Mouse (Mus musculus) liver, postnatal 0 days (tissue): Measurements from ENCODE around the gene Cdkl2. TPM values are rescaled to one million over a fixed set of nuclear protein-coding genes. Genes with fewer than 3 reads are reported as not detected.
A peak's percentile ranks its signal among the peaks of the same experiment; 100 is the strongest.

Experiments
- ATAC-seq: fragments of 200-750 bp; cut with Nextera tagmentation; 2 replicates; pipeline ENCODE4 v1.8.0; 2017; ENCODE audit warnings: mild to moderate bottlenecking, moderate library complexity
- DNase-seq: peaks from one replicate; pipeline ENCODE4 v3.0.0-alpha.2; 2016
- H3K27ac ChIP-seq: fragments of 300-500 bp; sonication (generic); 2 replicates; pipeline ENCODE4 v1.5.1; 2014; ENCODE audit warnings: antibody characterized with exemption, moderate library complexity, mild to moderate bottlenecking, low read depth
- H3K27me3 ChIP-seq: fragments of 300-500 bp; sonication (generic); 2 replicates; pipeline ENCODE4 v1.6.1; 2014; ENCODE audit warnings: low read length, control low read depth, mixed read lengths; ENCODE audit not compliant: insufficient read depth
- H3K36me3 ChIP-seq: fragments of 300-500 bp; sonication (generic); replicated peaks from 2 replicates; pipeline ENCODE4 v1.6.1; 2014; ENCODE audit warnings: mild to moderate bottlenecking, control low read depth, low read length, moderate library complexity, mixed read lengths; ENCODE audit not compliant: insufficient read depth
- H3K4me1 ChIP-seq: fragments of 300-500 bp; sonication (generic); 2 replicates; pipeline ENCODE4 v1.6.1; 2014; ENCODE audit warnings: antibody characterized with exemption, mild to moderate bottlenecking, control low read depth; ENCODE audit not compliant: insufficient read depth
- H3K4me2 ChIP-seq: fragments of 300-500 bp; sonication (generic); 2 replicates; pipeline ENCODE4 v1.6.1; 2014; ENCODE audit warnings: low read depth, mild to moderate bottlenecking, low read length, moderate library complexity, mixed read lengths
- H3K4me3 ChIP-seq: fragments of 300-500 bp; sonication (generic); 2 replicates; pipeline ENCODE4 v1.5.1; 2014; ENCODE audit warnings: low read depth, low read length
- H3K9ac ChIP-seq: fragments of 300-500 bp; sonication (generic); replicated peaks from 2 replicates; pipeline ENCODE4 v1.6.1; 2014; ENCODE audit warnings: mild to moderate bottlenecking, moderate library complexity
- H3K9me3 ChIP-seq: fragments of 300-500 bp; sonication (generic); 2 replicates; pipeline ENCODE4 v1.6.1; 2016; ENCODE audit warnings: mild to moderate bottlenecking, control low read depth, low read length, mixed read lengths
- CTCF ChIP-seq: sonication (generic); IDR thresholded peaks from 2 replicates; pipeline ENCODE4 v1.5.1; 2016; ENCODE audit warnings: antibody characterized with exemption, low read depth
- EP300 ChIP-seq: IDR thresholded peaks from 2 replicates; pipeline ENCODE4 v1.6.1; 2016; ENCODE audit warnings: antibody characterized with exemption, low read depth, mild to moderate bottlenecking
- WGBS: fragments of 180-500 bp; shearing (Covaris S2); extraction: QIAGEN DNeasy Blood & Tissue Kit; methylation state at CpG from one replicate; pipeline ENCODE4 v1.1.7; 2014; ENCODE audit not compliant: insufficient replicate concordance; 5-methylcytosine and 5-hydroxymethylcytosine counted together
- polyA plus RNA-seq: library from polyadenylated mRNA; unstranded; fragments of >200 nt; fragmentation: Nextera tagmentation; extraction: Ambion mirVana; gene quantifications from 2 replicates; pipeline ENCODE4 v1.2.1, GENCODE M21; 2015

Gene Cdkl2
- polyA plus RNA-seq, 1 experiment from 2014 or later = 0.73 TPM

- peaks cover 49% of the 10 kb centered on the region for H3K36me3 ChIP-seq
- H3K4me2 ChIP-seq = no peak overlapping the region
- H3K9ac ChIP-seq = no peak overlapping the region
- 72% methylated on average over 6 of the region's 6 CpGs for WGBS
- DNase-seq (no peak), ATAC-seq (peak; percentile 59; the same call in 1 of the 2 replicates)
- 0 out of 2 replicates have a peak overlapping the region, but pooled peaks have one; percentile 12 for H3K27ac ChIP-seq
- TF ChIP-seq CTCF (no peak), EP300 (no peak)
- no peaks in the 10 kb centered on the region for H3K9me3 ChIP-seq
- no peaks in the 10 kb centered on the region for H3K4me1 ChIP-seq
- no peaks in the 10 kb centered on the region for H3K27me3 ChIP-seq
- no peak overlapping the region for H3K4me3 ChIP-seq
Observed at GRCm38 (mm10) chr5:92052866-92053265, 9.2 kb upstream of the Cdkl2 start.

GRCm38 (mm10) chr5:92050419-92050818 is 6.7 kb upstream of the Cdkl2 start:
- no peak for TF ChIP-seq CTCF
- no peak for TF ChIP-seq EP300
- ATAC-seq = no peak
- 81% methylated on average over 3 of the region's 3 CpGs for WGBS

GRCm38 (mm10) chr5:92042377-92043348 is 1.0 kb downstream of the Cdkl2 start:
- peak overlapping the region; percentile 66 for H3K9ac ChIP-seq
- peak; percentile 97 for DNase-seq
- peak overlapping the region; percentile 91 for H3K4me2 ChIP-seq
- H3K4me1 ChIP-seq = peaks cover 7% of the 10 kb centered on the region; the same call in 1 of the 2 replicates
- no peaks in the 10 kb centered on the region for H3K9me3 ChIP-seq
- peak; percentile 100 for ATAC-seq
- H3K4me3 ChIP-seq = peak overlapping the region; percentile 72
- TF ChIP-seq CTCF (0 out of 2 replicates have a peak, but pooled peaks have one; percentile 1), EP300 (no peak)
- H3K36me3 ChIP-seq = no peaks in the 10 kb centered on the region
- peaks cover 5% of the 10 kb centered on the region; the same call in 1 of the 2 replicates for H3K27me3 ChIP-seq
- under 1% methylated on average over 68 of the region's 68 CpGs for WGBS
- peak overlapping the region; percentile 73 for H3K27ac ChIP-seq

More at GRCm38 (mm10) chr5:92050419-92050818, 6.7 kb upstream of the Cdkl2 start:
- Histone ChIP-seq H3K27me3 (no peaks in the 10 kb centered on the region), H3K4me2 (no peak overlapping the region), H3K27ac (no peak overlapping the region), H3K4me1 (no peaks in the 10 kb centered on the region), H3K9me3 (no peaks in the 10 kb centered on the region), H3K9ac (no peak overlapping the region), H3K4me3 (no peak overlapping the region), H3K36me3 (peaks cover 29% of the 10 kb centered on the region)
- no peak for DNase-seq

- DNase-seq = no peak
- ATAC-seq = no peak
- no peak overlapping the region for H3K9ac ChIP-seq
- no peaks in the 10 kb centered on the region for H3K36me3 ChIP-seq
- H3K27ac ChIP-seq = no peak overlapping the region
- H3K4me3 ChIP-seq = no peak overlapping the region
- no peak overlapping the region for H3K4me2 ChIP-seq
- TF ChIP-seq CTCF (no peak), EP300 (no peak)
- H3K4me1 ChIP-seq = no peaks in the 10 kb centered on the region
- H3K27me3 ChIP-seq = no peaks in the 10 kb centered on the region
- WGBS = 19% methylated on average over 2 of the region's 2 CpGs
- H3K9me3 ChIP-seq = no peaks in the 10 kb centered on the region
Observed at GRCm38 (mm10) chr5:92019960-92020359, 23.7 kb downstream of the Cdkl2 start.

- no peak for TF ChIP-seq CTCF
- TF ChIP-seq EP300 = no peak
- ATAC-seq = no peak
- DNase-seq = no peak
- Histone ChIP-seq H3K4me3 (no peak overlapping the region), H3K36me3 (no peaks in the 10 kb centered on the region), H3K27ac (no peak overlapping the region), H3K9ac (no peak overlapping the region), H3K9me3 (no peaks in the 10 kb centered on the region), H3K27me3 (no peaks in the 10 kb centered on the region), H3K4me1 (no peaks in the 10 kb centered on the region), H3K4me2 (no peak overlapping the region)
- WGBS = 54% methylated on average over 7 of the region's 7 CpGs
Observed at GRCm38 (mm10) chr5:92011756-92012155, 31.9 kb downstream of the Cdkl2 start.

DNA sequence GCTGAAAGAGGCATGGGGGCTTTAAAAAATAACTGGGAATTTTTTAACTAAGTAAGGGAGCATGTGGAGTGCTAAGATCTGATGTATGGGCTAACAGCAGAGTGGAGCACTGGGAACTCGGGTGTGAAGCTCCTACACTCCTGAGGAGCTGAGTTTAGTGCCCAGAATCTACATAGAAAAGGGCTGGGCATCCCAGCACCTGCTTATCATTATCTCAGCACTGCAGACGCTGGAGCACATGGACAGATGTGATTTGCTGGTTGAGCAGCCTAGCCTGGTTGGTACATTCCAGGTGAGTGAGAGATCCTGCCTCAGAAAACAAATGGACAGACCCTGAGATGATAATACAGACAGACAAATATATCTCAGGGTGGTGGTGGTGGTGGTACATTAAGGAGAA is 33.9 kb downstream of the Cdkl2 start:
- ATAC-seq (no peak), DNase-seq (no peak)
- 30% methylated on average over 2 of the region's 2 CpGs for WGBS
- H3K4me2 ChIP-seq = no peak overlapping the region
- H3K4me3 ChIP-seq = no peak overlapping the region
- H3K9me3 ChIP-seq = no peaks in the 10 kb centered on the region
- TF ChIP-seq EP300 (no peak), CTCF (no peak)
- no peak overlapping the region for H3K27ac ChIP-seq
- H3K27me3 ChIP-seq = no peaks in the 10 kb centered on the region
- H3K4me1 ChIP-seq = no peaks in the 10 kb centered on the region
- H3K9ac ChIP-seq = no peak overlapping the region
- no peaks in the 10 kb centered on the region for H3K36me3 ChIP-seq
